Mouse (Mus musculus) intestine, postnatal 0 days (tissue): ENCODE results near the gene Ankrd55. TPM values are rescaled to one million over a fixed set of nuclear protein-coding genes. Genes with fewer than 3 reads are reported as not detected.

Experiments
- ATAC-seq: fragments of 200-750 bp; cut with Nextera tagmentation; 2 replicates; pipeline ENCODE4 v1.8.0; 2017; ENCODE audit warnings: mild to moderate bottlenecking, moderate TSS enrichment, moderate library complexity
- H3K27ac ChIP-seq: fragments of 300-500 bp; sonication (generic); 2 replicates; pipeline ENCODE4 v1.5.1; 2014; ENCODE audit warnings: mild to moderate bottlenecking, low read depth, low read length, moderate library complexity
- H3K27me3 ChIP-seq: fragments of 300-500 bp; sonication (generic); replicated peaks from 2 replicates; pipeline ENCODE4 v1.6.1; 2014; ENCODE audit warnings: low read length, mixed read lengths; ENCODE audit not compliant: control insufficient read depth, insufficient read depth
- H3K36me3 ChIP-seq: fragments of 300-500 bp; sonication (generic); 2 replicates; pipeline ENCODE4 v1.6.1; 2014; ENCODE audit warnings: mild to moderate bottlenecking, moderate library complexity; ENCODE audit not compliant: control insufficient read depth, insufficient read depth
- H3K4me1 ChIP-seq: fragments of 300-500 bp; sonication (generic); replicated peaks from 2 replicates; pipeline ENCODE4 v1.6.1; 2014; ENCODE audit warnings: antibody characterized with exemption, low read length, mixed read lengths; ENCODE audit not compliant: control insufficient read depth, insufficient read depth
- H3K4me2 ChIP-seq: fragments of 300-500 bp; sonication (generic); replicated peaks from 2 replicates; pipeline ENCODE4 v1.6.1; 2014; ENCODE audit warnings: low read depth, mild to moderate bottlenecking, moderate library complexity
- H3K4me3 ChIP-seq: fragments of 300-500 bp; sonication (generic); 2 replicates; pipeline ENCODE4 v1.5.1; 2014; ENCODE audit warnings: low read depth, low read length
- H3K9ac ChIP-seq: fragments of 300-500 bp; sonication (generic); 2 replicates; pipeline ENCODE4 v1.6.1; 2014; ENCODE audit warnings: mild to moderate bottlenecking, low read depth, low read length
- H3K9me3 ChIP-seq: fragments of 300-500 bp; sonication (generic); 2 replicates; pipeline ENCODE4 v1.6.1; 2016; ENCODE audit warnings: mixed run types; ENCODE audit not compliant: control insufficient read depth
- CTCF ChIP-seq: sonication (generic); IDR thresholded peaks from 2 replicates; pipeline ENCODE4 v1.5.1; 2016; ENCODE audit warnings: low read depth, mild to moderate bottlenecking, control low read depth, antibody characterized with exemption, moderate library complexity
- WGBS: fragments of 180-500 bp; shearing (Covaris S2); extraction: QIAGEN DNeasy Blood & Tissue Kit; methylation state at CpG from one replicate; pipeline ENCODE4 v1.1.7; 2014; 5-methylcytosine and 5-hydroxymethylcytosine counted together
- polyA plus RNA-seq: library from polyadenylated mRNA; unstranded; fragments of >200 nt; fragmentation: Nextera tagmentation; extraction: Ambion mirVana; gene quantifications from 2 replicates; pipeline ENCODE4 v1.2.1, GENCODE M21; 2015

The Ankrd55 gene
- polyA plus RNA-seq, 1 experiment from 2014 or later = 0.47 TPM

GRCm38 (mm10) chr13:112344270-112344864 lies 56.1 kb downstream of the Ankrd55 start:
- Histone ChIP-seq H3K36me3 (no peaks in the 10 kb centered on the region), H3K9ac (no peak overlapping the region), H3K4me1 (no peaks in the 10 kb centered on the region), H3K4me2 (no peak overlapping the region), H3K9me3 (no peaks in the 10 kb centered on the region), H3K27ac (no peak overlapping the region), H3K4me3 (no peak overlapping the region), H3K27me3 (no peaks in the 10 kb centered on the region)
- ATAC-seq = no peak
- TF ChIP-seq CTCF = no peak
- whole genome bisulfite sequencing = 78% methylated on average over 8 of the region's 8 CpGs

DNA sequence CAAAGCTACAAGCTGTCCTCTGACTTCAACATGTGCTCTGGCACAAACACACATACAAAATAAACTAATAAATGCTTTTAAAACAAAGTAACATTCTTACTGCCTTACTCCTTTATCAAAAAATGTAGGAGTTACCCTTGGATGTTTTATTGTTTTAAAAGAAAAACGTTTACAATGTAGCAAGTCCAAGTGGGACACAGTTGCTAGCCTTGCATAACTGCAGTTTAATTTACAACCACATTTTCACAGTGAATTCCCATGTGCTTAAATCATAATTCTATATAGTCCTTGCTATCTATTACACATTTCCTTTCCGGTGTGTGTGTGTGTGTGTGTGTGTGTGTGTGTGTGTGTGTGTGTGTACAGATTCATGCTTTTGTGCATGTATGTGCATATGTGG lies 57.3 kb downstream of the Ankrd55 start:
- TF ChIP-seq CTCF = no peak
- 42% methylated on average over 2 of the region's 2 CpGs for WGBS
- no peak for ATAC-seq
- H3K4me2 ChIP-seq = no peak overlapping the region
- H3K4me1 ChIP-seq = no peaks in the 10 kb centered on the region
- H3K36me3 ChIP-seq = no peaks in the 10 kb centered on the region
- no peak overlapping the region for H3K4me3 ChIP-seq
- no peak overlapping the region for H3K9ac ChIP-seq
- no peak overlapping the region for H3K27ac ChIP-seq
- H3K9me3 ChIP-seq = no peaks in the 10 kb centered on the region
- no peaks in the 10 kb centered on the region for H3K27me3 ChIP-seq

DNA sequence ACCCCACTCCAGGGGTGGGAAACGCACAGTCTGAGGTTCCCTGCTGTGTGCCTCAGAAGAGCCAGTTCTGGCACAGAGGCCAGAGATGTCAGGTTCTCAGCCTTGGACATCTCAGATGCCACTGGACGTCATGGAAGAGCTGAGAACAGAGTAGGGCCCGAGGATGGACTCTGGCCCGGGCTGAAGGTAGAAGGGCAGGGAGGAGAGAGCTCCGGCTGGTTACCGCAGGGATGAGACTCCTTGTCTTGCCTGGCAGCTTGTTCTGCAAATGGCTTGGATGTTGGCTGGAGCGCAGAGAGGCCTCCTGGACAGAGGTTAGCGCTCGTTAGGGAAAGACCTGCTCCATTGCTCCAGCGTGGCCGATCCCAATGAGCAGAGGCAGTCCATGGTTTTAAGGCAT lies 57.8 kb downstream of the Ankrd55 start:
- Histone ChIP-seq H3K36me3 (no peaks in the 10 kb centered on the region), H3K27ac (no peak overlapping the region), H3K27me3 (no peaks in the 10 kb centered on the region), H3K9me3 (no peaks in the 10 kb centered on the region), H3K9ac (no peak overlapping the region), H3K4me3 (no peak overlapping the region), H3K4me2 (no peak overlapping the region), H3K4me1 (no peaks in the 10 kb centered on the region)
- 82% methylated on average over 11 of the region's 11 CpGs for WGBS
- no peak for ATAC-seq
- TF ChIP-seq CTCF = no peak

- no peaks in the 10 kb centered on the region for H3K4me1 ChIP-seq
- H3K27ac ChIP-seq = no peak overlapping the region
- no peaks in the 10 kb centered on the region for H3K9me3 ChIP-seq
- no peak overlapping the region for H3K9ac ChIP-seq
- H3K27me3 ChIP-seq = no peaks in the 10 kb centered on the region
- ATAC-seq = no peak
- no peak for TF ChIP-seq CTCF
- H3K4me2 ChIP-seq = no peak overlapping the region
- H3K4me3 ChIP-seq = no peak overlapping the region
- no peaks in the 10 kb centered on the region for H3K36me3 ChIP-seq
- 28% methylated on average over 7 of the region's 7 CpGs for WGBS
Observed at GRCm38 (mm10) chr13:112346659-112347142, 58.5 kb downstream of the Ankrd55 start.

GRCm38 (mm10) chr13:112348250-112348649 lies 60.0 kb downstream of the Ankrd55 start:
- Histone ChIP-seq H3K9ac (no peak overlapping the region), H3K4me2 (no peak overlapping the region), H3K4me3 (no peak overlapping the region), H3K27me3 (no peaks in the 10 kb centered on the region), H3K9me3 (no peaks in the 10 kb centered on the region), H3K27ac (no peak overlapping the region), H3K36me3 (no peaks in the 10 kb centered on the region), H3K4me1 (no peaks in the 10 kb centered on the region)
- ATAC-seq = no peak
- 98% methylated on average over 1 of the region's 1 CpGs for WGBS
- no peak for TF ChIP-seq CTCF

GRCm38 (mm10) chr13:112348896-112349484 lies 60.7 kb downstream of the Ankrd55 start:
- no peak overlapping the region for H3K4me2 ChIP-seq
- H3K27me3 ChIP-seq = no peaks in the 10 kb centered on the region
- 83% methylated on average over 14 of the region's 14 CpGs for WGBS
- H3K36me3 ChIP-seq = no peaks in the 10 kb centered on the region
- no peak for TF ChIP-seq CTCF
- no peak for ATAC-seq
- H3K9me3 ChIP-seq = no peaks in the 10 kb centered on the region
- no peaks in the 10 kb centered on the region for H3K4me1 ChIP-seq
- no peak overlapping the region for H3K9ac ChIP-seq
- H3K27ac ChIP-seq = no peak overlapping the region
- H3K4me3 ChIP-seq = no peak overlapping the region
